Mouse (Mus musculus): ENCODE data around the gene Dmrtc2.
A peak's percentile ranks its signal among the peaks of the same experiment; 100 is the strongest.
"Not testable (repeated sequence)": the region's sequence is repeated elsewhere in the genome, so short reads cannot be mapped to it uniquely, and the experiment has no call there.

Gene Dmrtc2

GRCm38 (mm10) chr7:24869080-24869479, 777 bp upstream of the Dmrtc2 start:
- no peak for DNase-seq (ENCODE audit: low spot score in 2 of 2)

DNA sequence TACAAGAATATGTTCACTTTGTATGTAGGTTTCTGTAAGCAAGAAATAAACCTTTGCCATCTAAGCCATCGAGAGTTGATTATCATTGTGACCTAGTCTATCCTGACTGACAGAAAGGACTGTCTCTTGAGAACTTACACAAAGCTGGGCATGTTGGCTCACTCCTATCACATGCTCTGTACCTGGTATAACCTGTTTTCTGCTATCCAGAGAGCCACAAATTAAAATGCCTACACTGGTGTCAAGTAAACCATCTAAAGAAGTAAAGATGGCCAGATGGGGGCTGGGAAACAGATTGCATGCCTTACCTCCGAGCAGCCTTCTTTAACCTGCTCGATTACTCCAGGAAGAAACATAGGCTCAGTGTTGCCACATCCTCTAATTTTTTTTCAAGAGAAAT, 7.7 kb downstream of the Dmrtc2 start:
- no peak for DNase-seq (ENCODE audit: low spot score in 2 of 2)

DNA sequence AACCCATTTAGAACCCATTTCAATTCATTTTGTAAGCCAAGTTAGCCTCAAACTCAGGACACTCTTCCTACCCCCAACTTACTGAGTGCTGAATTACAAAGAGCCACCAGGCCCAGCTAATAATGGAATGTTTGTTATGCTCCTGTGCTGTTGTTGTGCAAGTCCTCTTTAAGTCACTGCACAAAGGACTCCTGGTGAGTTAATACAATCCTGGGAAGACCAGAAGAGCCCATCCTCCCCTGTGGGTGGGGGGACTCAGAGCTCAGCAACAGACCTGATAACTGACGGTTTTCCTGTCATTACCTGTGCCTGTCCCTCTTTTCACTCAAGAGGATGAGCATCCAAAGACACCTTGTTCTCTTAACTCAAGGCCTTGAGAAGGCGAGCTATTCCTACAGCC, 9.8 kb downstream of the Dmrtc2 start:
- no peak for DNase-seq (ENCODE audit: low spot score in 2 of 2)

- no peak for DNase-seq (ENCODE audit: low spot score in 2 of 2)
These were observed 12.8 kb downstream of the Dmrtc2 start for GRCm38 (mm10) chr7:24882416-24883199.

GRCm38 (mm10) chr7:24883896-24884692, 14.2 kb downstream of the Dmrtc2 start, which contains the start of gene Rps19:
TSS of gene Rps19 (plus strand) at chr7:24884371.
- peak; percentile 98 to 99 for DNase-seq (ENCODE audit: low spot score in 2 of 2)

- DNase-seq (ENCODE audit: low spot score in 2 of 2) = no peak
These were observed 14.9 kb downstream of the Dmrtc2 start for GRCm38 (mm10) chr7:24884693-24885291.

- no peak for DNase-seq (ENCODE audit: low spot score in 2 of 2)
These were observed 15.8 kb downstream of the Dmrtc2 start for GRCm38 (mm10) chr7:24885468-24886307.

GRCm38 (mm10) chr7:24886308-24886633, 16.4 kb downstream of the Dmrtc2 start:
- DNase-seq (ENCODE audit: low spot score in 2 of 2) = no peak

GRCm38 (mm10) chr7:24887096-24887495, 17.2 kb downstream of the Dmrtc2 start:
- DNase-seq (ENCODE audit: low spot score in 2 of 2) = no peak

GRCm38 (mm10) chr7:24889431-24890220, 19.8 kb downstream of the Dmrtc2 start:
- DNase-seq (ENCODE audit: low spot score in 2 of 2) = no peak

GRCm38 (mm10) chr7:24890281-24891216, 20.7 kb downstream of the Dmrtc2 start:
- DNase-seq (ENCODE audit: low spot score in 2 of 2) = peak; percentile 55 to 66

DNA sequence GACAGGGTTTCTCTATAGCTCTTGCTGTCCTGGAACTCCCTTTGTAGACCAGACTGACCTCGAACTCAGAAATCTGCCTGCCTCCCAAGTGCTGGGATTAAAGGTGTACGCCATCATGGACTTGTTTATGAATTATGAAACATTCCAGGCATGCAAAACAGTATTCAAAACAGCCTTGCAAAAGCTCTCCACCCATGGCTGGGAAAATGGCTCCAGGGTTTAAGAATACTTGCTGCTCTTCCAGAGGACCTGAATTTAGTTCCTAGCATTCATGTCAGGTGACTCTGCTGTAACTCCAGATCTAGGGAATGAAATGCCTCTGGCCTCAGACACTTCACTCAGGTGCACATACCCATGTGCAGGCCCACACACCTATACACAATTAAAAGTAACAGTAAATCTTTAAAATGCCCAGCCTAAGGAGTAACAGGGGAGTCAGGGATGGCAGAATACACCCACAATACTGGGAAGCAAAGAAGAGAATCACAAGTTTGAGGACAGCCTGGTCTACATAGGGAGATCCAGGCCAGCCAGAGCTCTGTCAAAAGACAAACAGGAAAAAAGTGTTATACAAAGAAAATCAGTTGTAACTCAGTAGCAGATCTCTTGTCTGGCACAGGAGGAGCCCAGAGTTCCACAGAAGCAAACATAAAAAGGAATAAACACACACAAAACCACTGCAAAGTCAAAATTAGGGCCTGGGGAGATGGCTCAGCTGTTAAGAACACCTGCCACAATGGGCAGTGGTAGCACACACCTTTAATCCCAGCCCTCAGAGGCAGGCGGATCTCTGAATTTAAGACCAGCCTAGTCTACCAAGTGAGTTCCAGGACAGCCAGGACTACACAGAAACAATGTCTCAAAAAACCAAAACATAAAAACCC, 21.6 kb downstream of the Dmrtc2 start:
- no peak for DNase-seq (ENCODE audit: low spot score in 2 of 2)

- DNase-seq (ENCODE audit: low spot score in 2 of 2) = no peak
These were observed 22.3 kb downstream of the Dmrtc2 start for GRCm38 (mm10) chr7:24892125-24892583.

DNA sequence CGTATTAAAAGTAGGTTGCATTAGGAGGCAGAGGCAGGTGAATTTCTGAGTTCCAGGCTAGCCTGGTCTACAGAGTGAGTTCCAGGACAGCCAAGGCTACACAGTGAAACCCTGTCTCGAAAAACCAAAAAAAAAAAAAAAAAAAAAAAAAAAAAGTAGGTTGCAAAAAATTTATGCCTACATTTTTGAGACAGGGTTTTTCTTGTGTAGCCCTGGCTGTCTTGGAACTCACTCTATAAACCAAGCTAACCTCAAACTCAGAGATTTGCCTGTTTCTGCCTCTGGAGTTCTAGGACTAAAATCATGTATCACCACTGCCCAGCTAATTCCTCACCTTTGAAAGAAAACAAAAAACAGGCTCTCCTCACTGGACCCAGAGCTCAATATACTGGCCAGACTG, 25.9 kb downstream of the Dmrtc2 start:
- DNase-seq (ENCODE audit: low spot score in 2 of 2) = not testable (repeated sequence)

- no peak for DNase-seq (ENCODE audit: low spot score in 2 of 2)
These were observed 26.4 kb downstream of the Dmrtc2 start for GRCm38 (mm10) chr7:24896269-24896668.

GRCm38 (mm10) chr7:24897224-24897623, 27.4 kb downstream of the Dmrtc2 start, which contains the start of gene Cd79a:
TSS of gene Cd79a (plus strand) at chr7:24897381.
- DNase-seq (ENCODE audit: low spot score in 2 of 2) = no peak

GRCm38 (mm10) chr7:24897959-24898358, 28.1 kb downstream of the Dmrtc2 start:
- DNase-seq (ENCODE audit: low spot score in 2 of 2) = no peak

DNA sequence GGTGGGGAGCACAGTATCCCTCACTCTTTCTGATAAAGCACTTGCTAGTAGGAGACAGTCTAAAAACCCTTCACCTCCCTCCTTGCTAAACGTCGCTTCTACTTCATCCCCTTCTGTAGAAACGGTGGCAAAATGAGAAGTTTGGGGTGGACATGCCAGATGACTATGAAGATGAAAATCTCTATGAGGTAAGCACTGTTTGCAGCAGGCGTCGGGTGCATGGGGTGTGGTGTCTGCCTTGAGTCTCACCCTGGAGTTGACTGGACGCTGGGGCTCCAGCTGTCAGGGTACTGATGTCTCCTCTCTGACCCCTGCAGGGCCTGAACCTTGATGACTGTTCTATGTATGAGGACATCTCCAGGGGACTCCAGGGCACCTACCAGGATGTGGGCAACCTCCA, 31.3 kb downstream of the Dmrtc2 start:
- DNase-seq (ENCODE audit: low spot score in 2 of 2) = no peak

DNA sequence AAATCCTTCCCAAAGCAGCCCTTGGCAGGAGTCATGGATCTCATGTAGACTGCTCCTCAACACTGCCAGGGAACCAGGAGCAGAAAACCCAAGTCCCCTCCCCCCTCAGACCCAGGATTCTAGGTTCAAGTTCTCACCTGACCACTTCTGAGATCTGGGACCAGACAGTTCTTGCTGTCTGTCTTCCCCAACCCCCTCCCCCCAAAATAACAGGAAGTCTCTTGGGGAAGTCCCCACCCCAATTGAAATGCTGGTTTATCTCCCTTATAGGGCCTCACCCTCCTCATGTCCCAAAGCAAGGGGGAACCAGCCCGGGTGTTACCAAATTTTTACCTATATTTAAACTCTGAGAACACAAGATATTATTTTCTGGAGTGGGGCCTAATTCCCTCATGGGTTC, 32.0 kb downstream of the Dmrtc2 start:
- DNase-seq (ENCODE audit: low spot score in 2 of 2) = no peak
